Mouse (Mus musculus) intestine, postnatal 0 days (tissue): Measurements from ENCODE around the gene Olfr509. TPM values are rescaled to one million over a fixed set of nuclear protein-coding genes. Genes with fewer than 3 reads are reported as not detected.
"Not testable (repeated sequence)": the region's sequence is repeated elsewhere in the genome, so short reads cannot be mapped to it uniquely, and the experiment has no call there.

ENCODE experiments used
- ATAC-seq: fragments of 200-750 bp; cut with Nextera tagmentation; 2 replicates; pipeline ENCODE4 v1.8.0; 2017; ENCODE audit warnings: mild to moderate bottlenecking, moderate TSS enrichment, moderate library complexity
- H3K27ac ChIP-seq: fragments of 300-500 bp; sonication (generic); 2 replicates; pipeline ENCODE4 v1.5.1; 2014; ENCODE audit warnings: mild to moderate bottlenecking, low read depth, low read length, moderate library complexity
- H3K27me3 ChIP-seq: fragments of 300-500 bp; sonication (generic); replicated peaks from 2 replicates; pipeline ENCODE4 v1.6.1; 2014; ENCODE audit warnings: low read length, mixed read lengths; ENCODE audit not compliant: control insufficient read depth, insufficient read depth
- H3K36me3 ChIP-seq: fragments of 300-500 bp; sonication (generic); 2 replicates; pipeline ENCODE4 v1.6.1; 2014; ENCODE audit warnings: mild to moderate bottlenecking, moderate library complexity; ENCODE audit not compliant: control insufficient read depth, insufficient read depth
- H3K4me1 ChIP-seq: fragments of 300-500 bp; sonication (generic); replicated peaks from 2 replicates; pipeline ENCODE4 v1.6.1; 2014; ENCODE audit warnings: antibody characterized with exemption, low read length, mixed read lengths; ENCODE audit not compliant: control insufficient read depth, insufficient read depth
- H3K4me2 ChIP-seq: fragments of 300-500 bp; sonication (generic); replicated peaks from 2 replicates; pipeline ENCODE4 v1.6.1; 2014; ENCODE audit warnings: low read depth, mild to moderate bottlenecking, moderate library complexity
- H3K4me3 ChIP-seq: fragments of 300-500 bp; sonication (generic); 2 replicates; pipeline ENCODE4 v1.5.1; 2014; ENCODE audit warnings: low read depth, low read length
- H3K9ac ChIP-seq: fragments of 300-500 bp; sonication (generic); 2 replicates; pipeline ENCODE4 v1.6.1; 2014; ENCODE audit warnings: mild to moderate bottlenecking, low read depth, low read length
- H3K9me3 ChIP-seq: fragments of 300-500 bp; sonication (generic); 2 replicates; pipeline ENCODE4 v1.6.1; 2016; ENCODE audit warnings: mixed run types; ENCODE audit not compliant: control insufficient read depth
- CTCF ChIP-seq: sonication (generic); IDR thresholded peaks from 2 replicates; pipeline ENCODE4 v1.5.1; 2016; ENCODE audit warnings: low read depth, mild to moderate bottlenecking, control low read depth, antibody characterized with exemption, moderate library complexity
- WGBS: fragments of 180-500 bp; shearing (Covaris S2); extraction: QIAGEN DNeasy Blood & Tissue Kit; methylation state at CpG from one replicate; pipeline ENCODE4 v1.1.7; 2014; 5-methylcytosine and 5-hydroxymethylcytosine counted together
- polyA plus RNA-seq: library from polyadenylated mRNA; unstranded; fragments of >200 nt; fragmentation: Nextera tagmentation; extraction: Ambion mirVana; gene quantifications from 2 replicates; pipeline ENCODE4 v1.2.1, GENCODE M21; 2015

The Olfr509 gene
- polyA plus RNA-seq, 1 experiment from 2014 or later: not detected

GRCm38 (mm10) chr7:108614110-108614509 lies 37.6 kb downstream of the Olfr509 start:
- Histone ChIP-seq H3K4me2 (no peak overlapping the region), H3K27ac (no peak overlapping the region), H3K9me3 (no peaks in the 10 kb centered on the region), H3K4me3 (no peak overlapping the region), H3K9ac (no peak overlapping the region), H3K27me3 (no peaks in the 10 kb centered on the region), H3K4me1 (no peaks in the 10 kb centered on the region), H3K36me3 (no peaks in the 10 kb centered on the region)
- WGBS: 87% methylated on average over 2 of the region's 2 CpGs
- no peak for TF ChIP-seq CTCF
- no peak for ATAC-seq

- Histone ChIP-seq H3K9ac (no peak within 1 kb of the TSS), H3K9me3 (no peaks in the 10 kb centered on the region), H3K36me3 (no peaks in the 10 kb centered on the region), H3K4me3 (no peak within 1 kb of the TSS), H3K4me1 (no peaks in the 10 kb centered on the region), H3K4me2 (no peak within 1 kb of the TSS), H3K27me3 (no peaks in the 10 kb centered on the region), H3K27ac (no peak within 1 kb of the TSS)
- no peak for TF ChIP-seq CTCF
- no peak for ATAC-seq
Measured at GRCm38 (mm10) chr7:108610487-108610886, 41.2 kb downstream of the Olfr509 start, which contains the start of gene Olfr506. Olfr506 (plus strand) TSS chr7:108610787.

GRCm38 (mm10) chr7:108601916-108602315 lies 49.8 kb downstream of the Olfr509 start:
- 64% methylated on average over 3 of the region's 3 CpGs for WGBS

More at GRCm38 (mm10) chr7:108601916-108602315, 49.8 kb downstream of the Olfr509 start:
- not testable (repeated sequence) for H3K27ac ChIP-seq, H3K27me3 ChIP-seq, H3K36me3 ChIP-seq, ATAC-seq, H3K4me2 ChIP-seq, H3K4me3 ChIP-seq, H3K9ac ChIP-seq, H3K9me3 ChIP-seq, H3K4me1 ChIP-seq

Other genes with a start within 250 kb of the Olfr509 start
- gene Olfr497, start 231.5 kb downstream of the Olfr509 start, polyA plus RNA-seq: not detected in 2 replicates
- gene Olfr498, start 186.6 kb downstream of the Olfr509 start, polyA plus RNA-seq: not detected in 2 replicates
- not detected in 2 replicates for gene Olfr502, start 126.8 kb downstream of the Olfr509 start, polyA plus RNA-seq
- gene Olfr503, start 107.4 kb downstream of the Olfr509 start, polyA plus RNA-seq: not detected in 2 replicates
- gene Olfr504, start 86.1 kb downstream of the Olfr509 start, polyA plus RNA-seq: not detected in 2 replicates
- not detected in 2 replicates for gene Olfr506, start 41.1 kb downstream of the Olfr509 start, polyA plus RNA-seq
- gene Olfr507, start 30.1 kb downstream of the Olfr509 start, polyA plus RNA-seq: not detected in 2 replicates
- gene Olfr508, start 21.9 kb downstream of the Olfr509 start, polyA plus RNA-seq: not detected in 2 replicates
- not detected in 2 replicates for gene Olfr510, start 14.5 kb upstream of the Olfr509 start, polyA plus RNA-seq
- gene Olfr512, start 61.4 kb upstream of the Olfr509 start, polyA plus RNA-seq: not detected in 2 replicates
- gene Olfr513, start 99.1 kb upstream of the Olfr509 start, polyA plus RNA-seq: not detected in 2 replicates
- not detected in 2 replicates for gene Olfr514, start 174.1 kb upstream of the Olfr509 start, polyA plus RNA-seq
- gene Olfr516, start 198.6 kb upstream of the Olfr509 start, polyA plus RNA-seq: not detected in 2 replicates
- not detected in 2 replicates for gene Olfr517, start 220.5 kb upstream of the Olfr509 start, polyA plus RNA-seq
- gene Olfr518, start 233.1 kb upstream of the Olfr509 start, polyA plus RNA-seq: not detected in 2 replicates
- gene Olfr519, start 242.5 kb upstream of the Olfr509 start, polyA plus RNA-seq: not detected in 2 replicates